Mouse (Mus musculus): ENCODE measurements around the gene Ggt6. TPM values are rescaled to one million over a fixed set of nuclear protein-coding genes. Genes with fewer than 3 reads are reported as not detected.

Gene Ggt6
- polyA plus RNA-seq, 1 experiment from 2014 or later: 1.6 TPM

Small RNAs within 50 kb of the gene (microRNA-seq; reads per million reads assigned to microRNA genes)
- not detected for gene Mir6338

Other genes with a start within 250 kb of the Ggt6 start
- 0.09 and 0.21 TPM in 2 replicates for gene Gm43951, start 228.7 kb upstream of the Ggt6 start, polyA plus RNA-seq (2015; fragmentation: Nextera tagmentation; extraction: Ambion mirVana)
- 11.7 and 13.1 TPM in 2 replicates for gene 4933427D14Rik, start 228.1 kb upstream of the Ggt6 start, polyA plus RNA-seq (2015; fragmentation: Nextera tagmentation; extraction: Ambion mirVana)
- 207 and 210 TPM in 2 replicates for gene Txndc17, start 228.0 kb upstream of the Ggt6 start, polyA plus RNA-seq (2015; fragmentation: Nextera tagmentation; extraction: Ambion mirVana)
- gene Med31, start 219.9 kb upstream of the Ggt6 start, polyA plus RNA-seq (2015; fragmentation: Nextera tagmentation; extraction: Ambion mirVana): 45.5 and 46.1 TPM in 2 replicates
- 0.12 and 0.45 TPM in 2 replicates for gene Slc13a5, start 168.3 kb upstream of the Ggt6 start, polyA plus RNA-seq (2015; fragmentation: Nextera tagmentation; extraction: Ambion mirVana)
- gene Xaf1, start 133.9 kb upstream of the Ggt6 start, polyA plus RNA-seq (2015; fragmentation: Nextera tagmentation; extraction: Ambion mirVana): 4.9 and 5.1 TPM in 2 replicates
- not detected in 2 replicates for gene Fbxo39, start 121.1 kb upstream of the Ggt6 start, polyA plus RNA-seq (2015; fragmentation: Nextera tagmentation; extraction: Ambion mirVana)
- 6.1 and 6.5 TPM in 2 replicates for gene Tekt1, start 73.1 kb upstream of the Ggt6 start, polyA plus RNA-seq (2015; fragmentation: Nextera tagmentation; extraction: Ambion mirVana)
- 109 and 124 TPM in 2 replicates for gene Smtnl2, start 23.8 kb upstream of the Ggt6 start, polyA plus RNA-seq (2015; fragmentation: Nextera tagmentation; extraction: Ambion mirVana)
- gene Mybbp1a, start 5.8 kb downstream of the Ggt6 start, polyA plus RNA-seq (2015; fragmentation: Nextera tagmentation; extraction: Ambion mirVana): 175 and 177 TPM in 2 replicates
- 2.5 and 3.3 TPM in 2 replicates for gene Spns2, start 54.4 kb downstream of the Ggt6 start, polyA plus RNA-seq (2015; fragmentation: Nextera tagmentation; extraction: Ambion mirVana)
- 0.27 and 0.32 TPM in 2 replicates for gene Spns3, start 115.0 kb downstream of the Ggt6 start, polyA plus RNA-seq (2015; fragmentation: Nextera tagmentation; extraction: Ambion mirVana)
- gene Ube2g1, start 171.8 kb downstream of the Ggt6 start, polyA plus RNA-seq (2015; fragmentation: Nextera tagmentation; extraction: Ambion mirVana): 65.8 and 67.1 TPM in 2 replicates